Mouse (Mus musculus): Measurements from ENCODE around the gene Simc1.

Gene Simc1

DNA sequence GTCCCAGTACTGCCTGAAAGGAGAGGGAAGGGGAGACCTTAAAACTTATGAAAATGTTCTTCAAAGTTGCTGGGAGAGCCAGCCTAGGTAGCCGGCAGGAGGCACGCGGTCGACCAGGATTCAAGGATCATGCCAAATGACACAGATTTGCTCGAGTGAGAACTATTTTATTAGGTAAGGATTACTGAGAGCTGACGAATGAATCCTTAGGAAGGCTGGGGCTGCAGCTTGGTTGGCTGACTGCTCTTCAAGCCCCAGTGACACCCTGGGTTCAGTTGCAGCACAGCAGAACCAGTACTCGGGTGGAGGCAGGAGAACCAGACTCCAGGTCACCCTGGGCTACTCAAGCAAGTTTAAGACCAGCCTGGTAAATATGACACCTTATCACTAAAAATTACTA, 44.5 kb downstream of the Simc1 start:
- DNase-seq = no peak

DNA sequence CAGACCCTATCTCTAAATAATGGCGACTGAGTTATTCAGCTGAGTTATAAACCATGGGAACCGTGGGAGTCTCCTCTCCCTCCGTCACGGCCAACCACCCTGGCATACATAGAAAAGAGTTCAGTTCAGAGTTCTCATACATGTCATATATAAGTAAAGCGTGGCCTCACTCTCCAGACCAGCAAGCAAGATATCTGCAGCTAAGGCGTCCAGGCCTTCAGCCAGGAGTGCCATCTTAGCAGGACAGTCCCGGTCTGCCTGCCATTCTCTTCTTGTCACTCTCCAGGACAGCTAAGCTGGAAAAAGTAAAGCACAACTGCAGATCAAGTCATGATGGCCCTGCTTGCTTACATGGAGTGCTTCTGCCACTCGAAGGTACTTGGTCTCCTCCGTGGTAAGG, 52.6 kb downstream of the Simc1 start:
- DNase-seq = no peak

DNA sequence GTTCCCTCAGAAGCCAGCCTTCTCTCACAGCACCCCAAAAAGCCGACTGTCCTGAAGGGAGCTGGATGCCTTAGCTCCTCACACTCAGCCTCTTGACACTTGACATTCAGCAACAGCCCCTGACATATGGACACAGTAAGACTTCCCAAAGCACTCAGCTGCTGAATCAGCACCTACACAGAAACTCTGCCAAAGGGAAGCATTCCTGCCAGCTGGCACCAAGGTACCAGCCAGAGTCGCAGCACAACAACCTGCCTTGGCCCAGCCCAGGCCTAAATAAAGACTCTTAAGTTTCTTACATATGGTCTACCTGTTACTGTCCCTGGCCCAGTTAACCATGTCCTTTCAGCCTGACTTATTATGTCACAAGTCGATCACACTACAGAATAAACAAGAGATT, 53.2 kb downstream of the Simc1 start:
- DNase-seq = peak; percentile 94

DNA sequence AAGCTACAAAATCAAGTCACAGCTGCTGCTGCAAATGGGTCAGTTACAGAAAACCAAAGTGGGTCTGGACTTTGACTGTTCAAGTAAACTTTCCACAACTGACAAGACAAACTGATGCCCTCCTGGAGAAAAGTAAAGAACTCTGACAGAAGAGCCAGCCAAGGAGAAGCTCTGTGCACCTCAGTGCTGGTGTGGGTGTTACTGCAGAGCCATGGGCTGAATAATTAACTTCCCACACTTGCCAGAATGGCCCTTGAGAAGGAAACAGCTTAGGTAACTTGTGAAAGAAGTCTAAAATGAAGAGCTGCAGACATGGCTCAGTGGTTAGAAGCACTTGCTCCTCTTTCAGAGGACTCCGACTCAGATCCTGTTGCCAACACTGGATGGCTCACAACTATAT, 54.1 kb downstream of the Simc1 start:
- no peak for DNase-seq

DNA sequence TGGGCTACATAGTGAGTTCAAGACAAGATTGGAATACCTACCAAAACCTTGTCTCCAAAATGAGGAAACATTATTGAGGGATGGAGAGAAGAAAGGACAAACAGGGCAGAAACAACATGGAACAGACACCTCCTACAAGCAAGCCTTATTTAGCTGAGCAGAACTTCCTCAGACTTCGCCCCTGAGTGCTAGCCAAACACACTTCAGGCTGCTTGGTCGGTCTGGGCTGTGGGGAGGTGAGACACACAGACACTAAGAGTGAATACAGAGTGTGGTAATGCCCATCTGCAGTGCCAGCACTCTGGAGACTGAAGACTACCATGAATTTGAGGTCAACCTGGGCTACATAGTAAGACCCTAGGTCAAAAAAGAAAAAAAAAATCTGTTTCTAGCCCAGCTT, 56.1 kb downstream of the Simc1 start:
- DNase-seq = no peak

DNA sequence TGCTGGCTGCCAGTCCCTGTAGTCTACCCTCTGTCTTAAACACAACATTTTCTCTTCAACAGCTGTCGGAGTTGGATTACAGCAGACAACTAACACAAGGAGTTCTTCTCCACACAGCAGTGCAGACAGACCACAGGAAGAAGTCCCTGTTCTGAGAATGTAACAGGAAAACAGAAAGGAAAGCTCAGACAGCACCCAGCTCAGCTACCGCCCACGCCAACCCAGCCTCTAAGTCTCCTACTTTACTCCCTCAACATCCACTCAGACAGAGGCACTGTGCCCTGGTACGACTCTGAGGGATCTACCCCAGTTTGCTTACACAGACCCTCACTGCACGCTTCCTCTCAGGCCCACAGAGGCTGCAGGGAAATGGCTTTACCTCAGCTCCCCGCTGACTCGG, 57.0 kb downstream of the Simc1 start:
- DNase-seq = no peak

DNA sequence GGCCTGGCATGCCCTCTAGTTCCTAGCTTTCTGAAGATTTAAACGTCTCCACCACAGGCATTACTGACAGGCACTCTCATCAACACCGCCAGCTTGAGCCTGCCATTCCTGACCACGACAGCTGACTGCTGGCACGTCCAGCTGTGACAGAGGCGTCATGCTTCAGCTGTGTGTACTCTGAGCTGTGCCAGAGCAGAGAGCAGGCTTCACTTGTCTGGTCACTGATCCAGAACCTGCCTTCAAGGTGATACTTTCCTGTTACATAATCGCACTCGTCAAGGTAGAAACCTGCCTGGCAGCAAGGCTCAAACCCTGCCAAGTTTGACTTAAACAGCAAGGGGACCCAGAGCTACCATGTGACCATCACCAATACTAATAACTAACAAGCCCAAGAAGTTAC, 59.0 kb downstream of the Simc1 start:
- DNase-seq = no peak

DNA sequence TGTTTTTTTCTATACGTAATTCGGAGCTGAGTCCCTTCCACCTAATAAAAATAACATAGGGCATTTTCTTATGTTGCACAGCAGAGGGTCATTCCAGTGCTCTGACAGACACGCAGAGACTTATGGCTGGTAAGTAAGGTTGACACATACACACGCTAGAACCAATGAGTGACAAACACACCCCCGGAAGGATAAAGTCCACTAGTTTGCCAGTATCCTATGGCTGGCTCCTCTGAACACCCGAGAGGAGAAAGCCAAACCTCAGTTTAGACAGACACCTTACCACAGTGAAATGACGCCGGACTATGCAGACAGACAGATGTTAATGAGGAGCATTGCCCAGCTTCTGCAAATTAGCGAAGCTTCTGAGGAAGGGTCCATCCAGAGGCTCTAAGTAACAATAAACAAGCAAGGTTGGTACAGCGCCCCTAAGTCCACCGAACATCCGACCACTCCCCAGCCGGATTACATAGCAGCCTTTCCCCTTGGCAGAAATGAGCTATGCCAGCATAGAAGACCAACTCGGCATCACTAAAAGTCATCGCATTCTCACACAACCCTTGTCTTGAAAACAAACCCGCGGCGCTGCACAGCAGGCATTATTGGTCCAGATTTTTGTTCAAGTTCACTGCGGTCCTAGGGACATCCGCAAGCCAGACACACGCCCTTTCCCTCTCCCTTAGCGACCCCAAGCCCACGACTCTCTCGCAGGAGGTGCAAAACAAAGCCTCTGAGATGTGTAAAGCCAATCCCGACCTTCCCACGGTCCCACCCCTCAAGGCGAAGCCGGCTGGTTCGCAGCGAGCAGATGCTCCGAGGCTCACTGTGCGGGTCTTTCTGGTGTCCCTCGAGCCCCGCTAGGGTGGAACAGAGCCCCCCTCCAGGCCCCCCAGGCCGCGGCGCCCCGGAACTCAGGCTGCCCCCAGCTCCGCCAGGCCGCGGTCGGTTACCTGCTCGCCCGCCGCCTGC, 60.9 kb downstream of the Simc1 start:
- DNase-seq = no peak

DNA sequence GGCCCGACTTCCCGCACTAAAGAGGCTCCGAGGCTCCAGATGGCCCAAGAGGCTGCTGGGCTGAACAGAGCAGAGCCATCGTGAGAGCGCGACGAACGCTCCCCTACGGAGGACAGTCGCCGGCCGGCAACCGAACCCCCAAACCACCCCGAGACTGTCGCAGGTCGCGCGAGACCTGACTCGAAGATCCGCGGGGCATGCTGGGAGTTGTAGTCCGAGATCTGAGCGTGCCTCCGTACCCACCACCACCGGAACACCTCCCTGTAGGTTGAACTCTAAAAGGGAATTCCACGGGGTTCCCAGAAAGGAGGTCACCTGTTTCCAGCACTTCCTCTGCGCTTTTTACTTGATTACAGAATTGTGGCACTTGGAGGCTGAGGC, 61.6 kb downstream of the Simc1 start, which contains the start of gene 4833439L19Rik:
TSS of gene 4833439L19Rik (minus strand) at position 235 of the 381 bp plus-strand sequence.
- peak; percentile 91 for DNase-seq

DNA sequence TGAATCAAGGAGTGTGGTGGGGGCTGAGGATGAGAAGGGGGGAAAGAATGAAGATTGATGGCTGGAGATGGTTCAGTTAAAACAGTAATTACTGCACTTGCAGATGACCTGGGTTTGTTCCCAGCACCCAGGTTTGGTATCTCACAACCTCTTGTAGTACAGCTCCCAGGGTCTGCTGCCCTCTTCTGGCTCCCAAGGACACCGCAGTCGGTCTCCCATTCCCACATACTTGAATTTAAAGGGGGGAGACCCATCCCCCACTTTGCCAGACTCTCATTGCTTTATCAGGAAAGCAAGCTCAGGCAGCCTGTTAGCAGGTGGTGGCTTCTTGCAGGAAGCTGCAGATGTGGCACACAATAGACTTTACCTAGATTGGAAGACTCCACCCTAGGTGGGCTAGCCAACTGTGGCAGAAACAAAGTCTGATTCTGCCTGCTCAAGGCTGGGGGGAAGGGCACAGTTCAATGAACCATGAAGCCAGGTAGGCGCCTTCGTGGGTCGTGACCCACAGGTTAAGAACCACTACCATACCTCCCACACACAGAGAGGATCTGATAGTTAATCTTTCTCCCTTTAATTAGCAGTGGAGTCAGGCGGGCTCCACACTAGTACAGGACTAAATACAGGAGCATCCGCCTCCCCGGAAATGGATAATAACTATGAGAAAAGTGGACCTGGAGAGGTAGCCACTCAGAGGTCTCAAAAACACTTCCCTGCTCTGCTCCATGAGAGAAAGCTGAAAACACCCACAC, 62.2 kb downstream of the Simc1 start:
- peak; percentile 61 for DNase-seq

DNA sequence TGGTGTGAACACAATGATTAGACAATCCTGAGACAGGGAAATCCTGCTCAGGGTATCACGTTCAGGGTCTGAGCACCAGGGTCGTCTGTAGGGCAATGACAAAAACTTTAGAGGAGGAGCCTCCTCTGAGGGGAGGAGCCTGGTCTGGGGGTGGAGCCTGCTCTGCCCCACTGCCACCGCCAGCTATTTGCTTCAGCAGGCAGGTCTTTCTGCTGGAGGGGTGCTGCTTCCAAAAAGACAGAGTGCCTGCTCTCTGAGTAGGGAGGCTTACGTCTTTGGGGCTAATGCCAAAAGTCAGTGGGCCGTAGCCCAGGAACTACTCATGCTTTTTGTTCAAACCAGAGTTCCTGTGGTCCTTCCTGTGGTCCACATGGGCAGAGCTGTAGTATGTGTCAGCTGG, 64.8 kb downstream of the Simc1 start:
- no peak for DNase-seq

DNA sequence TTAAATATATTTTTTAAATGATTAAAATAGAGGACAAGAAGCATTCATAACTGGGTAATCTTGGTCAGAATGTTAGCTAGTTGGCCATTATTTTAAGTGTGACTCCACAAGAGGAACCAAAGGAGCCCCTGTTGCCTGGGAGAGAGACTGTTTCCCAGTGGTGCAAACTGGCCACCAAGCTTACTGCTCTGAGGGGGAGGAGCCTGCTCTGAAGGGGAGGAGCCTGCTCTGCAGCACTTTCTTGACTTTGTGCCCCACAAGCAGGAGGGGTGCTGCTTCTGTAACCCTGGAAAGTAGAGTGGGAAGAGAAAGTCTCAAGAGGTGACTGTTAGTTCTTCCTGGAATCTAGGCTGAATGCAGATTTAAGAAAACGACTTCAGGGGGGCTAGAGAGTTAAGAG, 65.7 kb downstream of the Simc1 start:
- DNase-seq = no peak

DNA sequence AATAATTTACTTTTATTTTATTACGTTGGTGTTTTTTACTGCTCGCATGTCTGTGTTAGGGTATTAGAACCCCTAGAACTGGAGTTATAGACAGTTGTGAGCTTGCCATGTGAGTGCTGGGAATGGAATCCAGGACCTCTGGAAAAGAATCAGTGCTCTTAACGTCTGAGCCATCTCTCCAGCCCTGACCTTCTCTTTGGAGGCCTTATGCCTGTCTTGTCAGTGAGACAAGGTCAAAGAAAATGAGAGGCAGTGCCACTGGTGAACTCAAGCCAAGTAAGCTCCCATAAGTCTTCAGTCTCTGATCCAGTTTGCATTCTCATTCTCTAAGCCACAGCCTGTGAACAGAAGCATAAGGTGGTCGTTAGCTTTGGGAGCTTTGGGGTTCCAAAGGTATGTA, 67.2 kb downstream of the Simc1 start:
- no peak for DNase-seq

DNA sequence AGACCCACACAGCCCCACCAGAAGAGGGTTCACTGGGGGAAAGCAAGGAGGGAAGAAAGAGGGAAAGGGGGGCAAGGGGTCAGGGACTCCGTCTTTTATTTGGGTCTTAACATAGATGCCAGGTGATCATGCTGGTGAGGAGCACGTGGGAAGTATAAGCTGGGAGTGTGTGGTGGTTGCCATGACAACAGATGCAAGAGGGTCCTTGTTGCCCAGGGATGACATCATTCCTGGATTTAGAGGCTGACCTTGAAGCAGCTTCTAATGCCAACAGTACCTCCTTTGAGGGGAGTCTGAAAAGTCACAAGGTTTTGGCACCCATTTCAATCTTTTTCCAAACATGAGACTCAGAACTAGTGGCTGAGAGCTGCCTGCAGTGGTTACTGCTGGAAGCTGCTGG, 68.1 kb downstream of the Simc1 start:
- no peak for DNase-seq

DNA sequence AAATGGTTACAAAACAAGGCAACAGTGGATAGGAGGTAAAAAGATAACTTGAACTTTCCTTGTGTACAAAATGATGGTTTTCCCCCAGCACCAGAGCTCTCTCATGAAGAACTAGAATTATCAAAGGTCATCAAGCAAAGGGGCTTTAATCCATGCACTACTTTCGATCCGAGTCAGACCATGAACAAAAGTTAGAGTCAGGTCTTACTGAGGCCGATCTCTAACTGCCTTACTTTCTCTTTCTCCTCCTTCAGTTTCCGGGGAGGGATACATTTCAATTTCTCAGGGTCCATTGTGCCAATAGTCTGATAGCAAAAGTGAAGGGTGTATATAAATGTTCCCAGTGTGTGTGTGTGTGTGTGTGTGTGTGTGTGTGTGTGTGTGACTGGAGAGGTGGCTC, 69.0 kb downstream of the Simc1 start:
- no peak for DNase-seq

DNA sequence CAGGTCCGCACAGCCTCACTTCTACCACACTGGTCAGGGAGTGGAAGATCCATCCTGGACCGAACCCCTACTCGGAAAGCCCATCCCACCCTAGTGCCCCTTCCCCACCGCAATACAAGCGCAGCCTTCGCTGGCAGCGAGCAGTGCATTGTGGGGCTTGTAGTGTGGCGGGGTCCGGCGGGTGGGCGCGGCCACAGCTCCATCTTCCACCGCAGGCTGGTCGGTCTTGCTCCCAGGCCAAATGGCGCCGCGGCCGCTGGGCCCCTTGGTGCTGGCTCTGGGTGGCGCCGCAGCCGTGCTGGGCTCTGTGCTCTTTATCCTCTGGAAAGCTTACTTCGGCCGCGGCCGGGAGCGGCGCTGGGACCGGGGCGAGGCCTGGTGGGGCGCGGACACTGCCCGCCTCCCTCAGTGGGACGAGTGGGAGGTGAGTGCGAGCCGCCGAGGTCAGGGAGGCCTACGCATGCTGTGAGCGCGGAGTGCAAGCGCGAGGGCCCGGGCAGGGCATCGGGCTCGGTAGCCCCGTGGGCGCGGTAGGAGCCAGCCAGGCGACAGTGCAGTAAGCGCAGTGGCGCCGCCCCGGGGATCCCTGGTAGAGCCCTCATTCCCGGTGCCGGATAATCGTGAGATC, 71.4 kb downstream of the Simc1 start, which contains the start of gene Arl10:
TSS of gene Arl10 (plus strand) at position 162 of the 628 bp plus-strand sequence.
- DNase-seq = peak; percentile 63

DNA sequence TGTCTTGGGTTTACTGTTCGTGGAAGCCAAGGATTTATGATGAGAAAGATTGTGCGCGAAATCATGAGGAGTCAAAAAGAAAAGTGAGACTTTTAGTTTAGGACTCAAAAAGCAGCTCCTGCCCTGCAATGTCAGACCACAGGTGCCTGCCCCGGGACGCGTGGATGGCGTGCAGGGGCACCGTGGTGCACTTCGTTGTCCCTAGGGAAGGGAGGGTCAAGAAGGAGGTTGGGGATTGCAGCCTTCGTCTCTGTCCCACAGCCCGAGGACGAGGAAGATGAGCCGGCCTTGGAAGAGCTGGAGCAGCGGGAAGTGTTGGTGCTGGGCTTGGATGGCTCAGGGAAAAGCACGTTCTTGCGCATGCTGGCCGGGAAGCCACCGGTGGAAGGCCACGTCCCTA, 71.9 kb downstream of the Simc1 start:
- no peak for DNase-seq

DNA sequence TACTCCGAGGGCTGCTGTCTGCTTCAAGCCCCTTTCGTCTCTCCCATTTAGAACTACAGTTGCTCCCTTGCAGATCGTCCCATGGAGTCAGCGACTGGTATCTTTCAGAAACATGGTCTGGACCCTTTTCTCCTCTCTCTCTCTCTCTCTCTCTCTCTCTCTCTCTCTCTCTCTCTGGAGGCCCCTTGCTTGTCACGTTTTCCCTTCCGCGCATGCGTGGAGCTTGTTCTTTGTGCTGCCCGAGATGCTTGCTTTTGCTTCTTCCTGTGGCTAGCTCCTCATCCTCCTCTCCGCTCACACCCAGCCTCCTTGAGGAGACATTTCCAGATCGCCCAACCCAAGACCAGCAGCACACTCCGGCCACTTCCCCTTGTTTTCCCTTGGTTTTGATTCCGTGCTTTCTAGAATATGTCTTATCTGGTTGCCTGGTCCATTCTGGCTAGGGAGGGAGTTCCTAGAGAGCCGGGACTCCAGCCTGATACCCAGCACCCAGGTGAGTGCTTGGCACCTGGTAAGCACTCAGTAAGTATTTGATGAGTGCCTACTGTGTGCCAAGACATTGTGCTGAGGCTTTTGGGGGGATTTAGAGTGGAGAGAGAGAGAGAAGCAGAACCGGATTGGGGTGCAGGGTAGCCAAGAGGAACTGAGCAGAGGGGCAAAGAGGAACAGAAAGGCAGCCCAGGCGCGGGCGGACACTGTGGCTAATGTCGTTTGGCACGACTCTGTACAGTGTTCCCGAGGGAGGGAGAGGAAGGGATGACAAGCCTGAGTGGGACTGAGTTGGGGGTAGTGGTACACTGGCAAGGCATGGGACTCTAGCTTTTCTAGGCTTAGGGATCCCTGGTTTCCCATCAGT, 74.3 kb downstream of the Simc1 start:
- DNase-seq = no peak

DNA sequence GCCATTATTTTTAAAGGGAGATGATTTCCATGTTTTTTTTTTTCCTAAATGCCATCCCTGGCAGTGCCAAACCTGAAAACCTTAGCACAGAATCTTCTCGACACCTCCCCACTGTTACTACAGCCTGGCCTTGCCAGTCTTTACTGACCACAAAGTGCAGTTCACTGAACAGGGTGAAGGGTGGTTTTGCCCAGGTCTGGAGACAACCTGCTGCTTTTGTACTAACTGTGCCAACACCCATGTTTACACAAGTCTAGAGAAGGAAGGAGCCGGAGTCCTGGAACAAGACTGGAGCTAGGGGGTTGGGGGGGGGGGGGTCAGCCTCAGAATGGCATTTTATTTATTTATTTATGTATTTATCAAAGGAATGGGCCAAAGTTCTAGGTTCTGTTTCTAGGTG, 77.8 kb downstream of the Simc1 start:
- no peak for DNase-seq

DNA sequence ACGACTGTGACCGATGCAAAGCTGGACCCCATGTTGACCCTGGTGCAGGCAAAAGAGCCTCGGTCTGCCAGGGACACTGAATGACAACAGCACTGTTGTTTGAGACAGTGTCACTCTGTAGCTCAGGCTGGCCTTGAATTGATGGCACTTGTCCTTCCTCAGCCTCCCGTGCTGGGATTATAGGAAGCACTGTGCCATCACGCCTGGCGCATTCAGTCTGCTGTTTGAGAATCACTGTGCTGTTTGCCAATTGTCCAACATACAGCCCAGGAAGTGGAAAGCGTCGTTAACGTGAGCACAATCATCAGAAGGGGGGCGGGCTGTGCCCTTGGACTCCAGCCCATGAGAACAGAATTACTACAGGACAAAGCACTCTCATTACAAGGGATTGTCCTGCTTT, 78.5 kb downstream of the Simc1 start:
- DNase-seq = no peak

DNA sequence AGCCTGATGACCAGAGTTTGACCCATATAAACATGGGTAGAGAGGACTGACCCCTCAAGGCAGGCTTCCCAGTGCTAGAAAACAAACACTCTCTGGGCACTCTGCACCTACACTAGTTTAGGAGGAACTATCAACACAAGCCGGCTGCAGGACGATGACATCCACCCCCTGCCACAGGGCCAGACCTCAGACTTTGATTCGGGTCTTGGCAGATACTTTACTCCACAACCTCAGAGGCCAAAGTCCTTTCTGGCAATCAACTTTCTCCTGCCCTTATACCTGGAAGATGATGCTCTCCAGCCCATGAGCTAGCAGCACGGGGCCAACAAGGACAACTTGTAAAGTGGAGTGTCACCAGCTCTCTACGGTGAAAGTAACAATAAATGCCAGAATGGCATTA, 79.3 kb downstream of the Simc1 start:
- no peak for DNase-seq

DNA sequence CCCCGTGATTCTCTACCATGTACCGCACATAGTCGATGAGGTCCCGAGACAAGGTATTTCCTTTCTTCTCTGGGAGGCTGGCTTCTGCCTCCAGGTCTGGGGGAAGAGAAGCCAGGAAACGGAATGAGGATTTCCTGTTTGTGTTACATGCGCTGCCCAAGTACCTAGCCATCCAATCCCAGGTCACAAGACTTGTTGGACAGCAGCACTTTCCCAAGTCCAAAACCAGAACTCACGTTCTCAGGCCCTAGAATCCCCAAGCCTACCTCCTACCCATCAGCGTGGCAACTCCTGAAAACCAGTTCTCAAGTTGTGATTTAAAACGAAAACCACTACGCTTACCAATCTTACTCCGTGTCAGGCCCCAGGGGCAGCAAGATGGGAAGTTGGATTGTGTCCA, 82.3 kb downstream of the Simc1 start:
- no peak for DNase-seq
